Mouse (Mus musculus) left cerebral cortex, adult 2 months (tissue): ENCODE data around the gene Mrs2. TPM values are rescaled to one million over a fixed set of nuclear protein-coding genes. Genes with fewer than 3 reads are reported as not detected.

Source experiments
- DNase-seq, 2 experiments: peaks; one replicate each; pipeline ENCODE4 v3.0.0; 2021 to 2022; ENCODE audit warnings: low spot score in 2 of 2, mixed read lengths in 1 of 2; ENCODE audit errors: extremely low spot score in 1 of 2
- H3K27ac ChIP-seq: fragments of 200-600 bp; 2 replicates; pipeline ENCODE4 v1.8.1; 2022
- H3K4me3 ChIP-seq: fragments of 200-600 bp; 2 replicates; pipeline ENCODE4 v1.8.1; 2022
- CTCF ChIP-seq: fragments of 200-600 bp; IDR thresholded peaks from 2 replicates; pipeline ENCODE4 v1.8.1; 2022; ENCODE audit warnings: antibody characterized with exemption, mild to moderate bottlenecking, moderate library complexity
- intact Hi-C: fragments of 180-260 bp; cut with DNase I; formaldehyde crosslinking; loops from one replicate; pipeline ENCODE4 v1.15.1; 2025
- long read RNA-seq, 2 experiments: library from polyadenylated mRNA; stranded (forward); transcript quantifications; one replicate each; pipeline ENCODE4 v2.0.0; 2021; ENCODE audit warnings: borderline mapping rate in 2 of 2
- total RNA-seq, 2 experiments: library from RNA; stranded (reverse); gene quantifications; 2 replicates each; pipeline ENCODE4 v1.2.3; 2021

Gene Mrs2
- total RNA-seq: 10 to 100 TPM; 54.3 to 65.6 TPM
- long read RNA-seq, experiment 1, full-length matches to known transcripts: 34 of 54 reads
- long read RNA-seq, experiment 1, partial matches to known transcripts: 5 of 54 reads
- long read RNA-seq, experiment 1, other reads (novel, unspliced or antisense): 15 of 54 reads
- long read RNA-seq, experiment 2, full-length matches to known transcripts: 28 of 45 reads
- long read RNA-seq, experiment 2, partial matches to known transcripts: 9 of 45 reads
- long read RNA-seq, experiment 2, other reads (novel, unspliced or antisense): 8 of 45 reads

- Histone ChIP-seq H3K27ac (peak within 1 kb of the TSS; percentile 78), H3K4me3 (peak within 1 kb of the TSS; percentile 83)
- intact Hi-C loops: loop anchor here (1.0 kb wide), 1 partner anchor 95 kb away; no protein-coding TSS in a partner anchor
- TF ChIP-seq CTCF: no peak
- DNase-seq: peak; percentile 90
Observed at GRCm38 (mm10) chr13:25019793-25020539, at the start of gene Mrs2. Mrs2 (minus strand) TSS chr13:25020379.

- intact Hi-C loops: no loop called here
- TF ChIP-seq CTCF: no peak
- DNase-seq: no peak
- H3K4me3 ChIP-seq: no peak overlapping the region
- H3K27ac ChIP-seq: no peak overlapping the region
Observed at GRCm38 (mm10) chr13:25069765-25070164, 49.6 kb upstream of the Mrs2 start.

DNA sequence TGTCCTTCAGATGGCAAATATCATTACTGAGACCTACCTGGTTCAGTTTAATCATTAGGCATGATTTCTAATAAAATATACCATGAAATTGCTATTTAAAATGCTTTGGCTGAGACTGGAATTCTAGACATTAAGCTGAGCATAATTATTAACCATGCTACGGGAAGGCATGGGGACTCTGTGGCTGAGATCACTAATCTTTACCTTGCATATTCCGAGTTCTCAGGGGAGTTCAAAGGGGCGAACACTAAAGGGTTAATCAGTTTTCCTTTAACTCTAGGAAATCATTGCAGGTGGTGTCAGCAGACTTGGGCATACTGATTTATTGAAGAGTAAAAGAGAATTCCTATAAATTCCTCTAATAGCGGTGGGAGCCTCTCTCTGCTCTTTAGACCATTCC is 47.0 kb upstream of the Mrs2 start:
- DNase-seq: no peak
- TF ChIP-seq CTCF: no peak
- Histone ChIP-seq H3K27ac (no peak overlapping the region), H3K4me3 (no peak overlapping the region)
- intact Hi-C loops: no loop called here

GRCm38 (mm10) chr13:25066659-25067058 is 46.5 kb upstream of the Mrs2 start:
- no peak for DNase-seq
- Histone ChIP-seq H3K4me3 (no peak overlapping the region), H3K27ac (no peak overlapping the region)
- intact Hi-C loops: no loop called here
- TF ChIP-seq CTCF: no peak; the same call in 1 of the 2 replicates

GRCm38 (mm10) chr13:25055873-25056667 is 35.9 kb upstream of the Mrs2 start, which contains the start of gene Dcdc2a:
Dcdc2a (plus strand) TSS chr13:25056004.
- intact Hi-C loops: loop anchor here (5.0 kb wide), 1 partner anchor 61 kb away; no protein-coding TSS in a partner anchor
- Histone ChIP-seq H3K27ac (peak within 1 kb of the TSS; percentile 50), H3K4me3 (peak within 1 kb of the TSS; percentile 62)
- DNase-seq: peak; percentile 13 to 18
- no peak for TF ChIP-seq CTCF

DNA sequence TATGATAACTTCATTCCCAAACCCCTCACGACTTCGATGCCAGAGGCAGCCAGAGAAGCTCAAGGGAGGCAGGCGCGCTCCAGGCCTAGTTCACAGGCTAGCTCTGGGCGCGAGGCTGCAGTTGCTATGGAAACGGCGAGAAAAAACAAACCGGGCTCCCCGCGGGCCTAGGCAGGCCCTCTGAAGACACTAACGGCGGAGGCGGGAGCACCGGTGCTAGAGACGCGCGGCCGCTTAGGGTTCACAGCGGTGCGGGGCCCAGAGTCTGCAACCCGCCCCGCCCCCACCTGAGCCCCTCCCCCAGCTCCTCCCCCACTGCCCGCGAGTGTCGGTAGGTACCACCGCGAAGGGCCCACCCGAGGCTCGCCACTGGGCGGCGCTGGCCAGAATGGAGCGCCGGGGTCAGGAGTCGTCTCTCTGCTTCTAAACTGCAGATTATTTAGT is 35.0 kb upstream of the Mrs2 start:
- peak; percentile 74 to 75 for DNase-seq
- peak overlapping the region; percentile 41 for H3K27ac ChIP-seq
- intact Hi-C loops: loop anchor here (5.0 kb wide), 1 partner anchor 62 kb away; no protein-coding TSS in a partner anchor
- H3K4me3 ChIP-seq: peak overlapping the region; percentile 62
- peak; percentile 46 for TF ChIP-seq CTCF

GRCm38 (mm10) chr13:25052671-25053070 is 32.5 kb upstream of the Mrs2 start:
- DNase-seq: no peak
- Histone ChIP-seq H3K4me3 (no peak overlapping the region), H3K27ac (no peak overlapping the region)
- intact Hi-C loops: no loop called here
- no peak for TF ChIP-seq CTCF

DNA sequence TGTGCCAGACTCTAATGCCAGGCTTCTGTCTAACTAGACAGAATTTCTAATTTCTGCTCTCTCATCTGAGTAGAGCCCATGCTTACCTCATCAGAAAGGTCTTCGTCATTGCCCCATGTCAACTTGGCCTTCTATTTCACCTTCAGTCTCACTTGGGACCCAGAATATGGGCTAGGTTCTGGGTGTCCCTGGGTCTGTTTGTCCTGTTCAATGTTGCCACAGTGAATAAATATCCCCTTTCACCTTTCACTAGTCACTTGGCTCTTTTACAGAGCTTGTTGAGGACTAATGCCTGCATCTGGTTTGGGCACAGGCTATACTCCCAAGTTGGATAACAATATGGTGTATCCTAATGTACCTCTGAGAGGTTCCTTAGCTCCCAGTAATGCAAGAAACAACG is 19.3 kb upstream of the Mrs2 start:
- intact Hi-C loops: no loop called here
- no peak overlapping the region for H3K27ac ChIP-seq
- TF ChIP-seq CTCF: no peak
- no peak overlapping the region for H3K4me3 ChIP-seq
- no peak for DNase-seq

DNA sequence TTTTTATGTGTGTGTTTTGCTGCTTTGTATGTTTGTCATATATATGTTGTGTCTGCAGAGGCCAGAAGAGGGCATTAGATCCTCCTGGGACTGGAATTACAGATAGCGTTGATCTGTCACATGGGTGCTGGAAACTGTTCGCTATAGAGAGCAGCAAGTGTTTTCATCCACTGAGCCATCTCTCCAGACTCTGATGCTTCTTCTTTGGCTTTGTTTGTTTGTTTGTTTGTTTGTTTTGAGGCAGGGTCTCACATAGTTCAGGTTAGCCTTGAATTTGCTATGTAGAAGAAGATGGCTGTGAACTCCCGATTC is 6.9 kb upstream of the Mrs2 start:
- intact Hi-C loops: no loop called here
- Histone ChIP-seq H3K27ac (no peak overlapping the region), H3K4me3 (no peak overlapping the region)
- no peak for TF ChIP-seq CTCF
- no peak for DNase-seq

DNA sequence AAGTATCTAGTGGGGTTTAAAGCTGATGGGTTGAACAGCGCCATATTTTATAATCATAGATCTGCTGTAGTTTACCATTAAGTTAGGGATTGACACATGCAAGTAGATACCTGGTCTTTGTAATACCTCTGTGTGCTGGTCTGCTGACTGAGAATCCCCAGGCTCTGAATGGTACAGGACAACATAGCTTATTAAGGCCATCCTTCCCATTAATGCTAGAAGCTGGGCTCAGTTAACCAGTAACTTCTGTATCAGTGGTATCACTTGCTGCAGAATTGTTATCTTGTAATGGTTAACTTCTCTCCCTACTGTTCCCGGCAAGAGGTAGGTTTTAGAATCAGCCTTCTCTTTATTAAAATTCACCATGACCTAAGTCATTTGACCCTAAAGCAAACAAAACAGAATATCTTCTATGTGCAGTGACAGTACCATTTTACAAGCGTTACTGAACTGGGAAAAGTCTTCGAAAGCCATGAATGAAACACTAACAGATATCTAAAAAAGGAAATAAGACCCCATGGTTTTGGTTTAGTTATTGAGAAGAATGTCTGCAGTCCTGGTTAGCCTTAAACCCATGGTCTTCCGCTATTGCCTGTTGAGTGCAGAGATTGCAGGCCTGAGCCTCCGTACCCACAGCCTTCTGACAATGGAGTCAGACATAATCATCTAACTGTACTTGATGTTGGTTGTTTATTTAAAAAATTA is 6.4 kb upstream of the Mrs2 start:
- DNase-seq: no peak
- no peak overlapping the region for H3K27ac ChIP-seq
- H3K4me3 ChIP-seq: no peak overlapping the region
- intact Hi-C loops: no loop called here
- no peak for TF ChIP-seq CTCF

DNA sequence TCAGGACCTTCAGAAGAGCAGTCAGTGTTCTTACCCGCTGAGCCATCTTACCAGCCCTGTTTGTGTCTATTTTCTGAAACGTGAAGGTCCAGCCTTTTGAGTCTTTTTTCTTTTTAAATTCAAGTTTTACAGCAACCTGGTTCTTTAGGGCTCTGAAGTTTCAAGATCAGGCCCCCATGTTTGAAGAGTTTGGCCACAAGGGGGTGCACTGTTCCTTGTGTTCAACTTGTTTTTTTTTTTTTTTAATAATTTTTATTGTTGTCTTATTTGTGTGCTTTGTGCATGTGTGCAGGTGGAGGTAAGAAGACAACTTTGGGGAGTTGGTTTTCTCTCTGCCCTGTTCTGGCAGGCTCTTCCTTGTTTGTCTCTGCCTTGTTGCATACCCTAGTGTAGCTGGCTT is 4.5 kb upstream of the Mrs2 start:
- Histone ChIP-seq H3K4me3 (no peak overlapping the region), H3K27ac (no peak overlapping the region)
- no peak for DNase-seq
- TF ChIP-seq CTCF: peak; percentile 62
- intact Hi-C loops: loop anchor here (1.0 kb wide), 1 partner anchor 91 kb away; no protein-coding TSS in a partner anchor
